Mouse (Mus musculus) forebrain, embryonic 16.5 days (tissue): ENCODE measurements around the gene Cdk11b. TPM values are rescaled to one million over a fixed set of nuclear protein-coding genes. Genes with fewer than 3 reads are reported as not detected.

Experiments
- ATAC-seq: fragments of 200-750 bp; cut with Nextera tagmentation; 2 replicates; pipeline ENCODE4 v1.8.0; 2017; ENCODE audit warnings: mild to moderate bottlenecking, moderate library complexity
- H3K27ac ChIP-seq: fragments of 300-500 bp; sonication (generic); 2 replicates; pipeline ENCODE4 v1.5.1; 2014; ENCODE audit warnings: low read length, control low read depth
- H3K27me3 ChIP-seq: fragments of 300-500 bp; sonication (generic); replicated peaks from 2 replicates; pipeline ENCODE4 v1.6.1; 2014; ENCODE audit warnings: low read length; ENCODE audit not compliant: control insufficient read depth, insufficient read depth
- H3K36me3 ChIP-seq: fragments of 300-500 bp; sonication (generic); 2 replicates; pipeline ENCODE4 v1.6.1; 2014; ENCODE audit not compliant: control insufficient read depth, insufficient read depth
- H3K4me1 ChIP-seq: fragments of 300-500 bp; sonication (generic); replicated peaks from 2 replicates; pipeline ENCODE4 v1.6.1; 2014; ENCODE audit warnings: low read length; ENCODE audit not compliant: control insufficient read depth, insufficient read depth
- H3K4me2 ChIP-seq: fragments of 300-500 bp; sonication (generic); 2 replicates; pipeline ENCODE4 v1.6.1; 2014; ENCODE audit warnings: mild to moderate bottlenecking, low read length, control low read depth
- H3K4me3 ChIP-seq: fragments of 300-500 bp; sonication (generic); replicated peaks from 2 replicates; pipeline ENCODE4 v1.5.1; 2014; ENCODE audit warnings: mild to moderate bottlenecking, low read length, control low read depth
- H3K9ac ChIP-seq: fragments of 300-500 bp; sonication (generic); replicated peaks from 2 replicates; pipeline ENCODE4 v1.6.1; 2014; ENCODE audit warnings: low read depth, low read length, control low read depth
- H3K9me3 ChIP-seq: fragments of 300-500 bp; sonication (generic); 2 replicates; pipeline ENCODE4 v1.6.1; 2016; ENCODE audit warnings: low read length; ENCODE audit not compliant: control insufficient read depth
- WGBS: fragments of 180-500 bp; shearing (Covaris S2); extraction: QIAGEN DNeasy Blood & Tissue Kit; methylation state at CpG from one replicate; pipeline ENCODE4 v1.1.7; 2014; 5-methylcytosine and 5-hydroxymethylcytosine counted together
- polyA plus RNA-seq: library from polyadenylated mRNA; unstranded; fragments of >200 nt; fragmentation: Nextera tagmentation; extraction: Ambion mirVana; gene quantifications from 2 replicates; pipeline ENCODE4 v1.2.1, GENCODE M21; 2015

Gene Cdk11b
- polyA plus RNA-seq, 1 experiment from 2014 or later = 62.4 TPM

GRCm38 (mm10) chr4:155591012-155591719 lies 33.5 kb upstream of the Cdk11b start:
- Histone ChIP-seq H3K4me3 (no peak overlapping the region), H3K27ac (no peak overlapping the region), H3K27me3 (no peaks in the 10 kb centered on the region), H3K9me3 (no peaks in the 10 kb centered on the region), H3K9ac (no peak overlapping the region), H3K36me3 (peaks cover 22% of the 10 kb centered on the region), H3K4me1 (no peaks in the 10 kb centered on the region), H3K4me2 (no peak overlapping the region)
- WGBS = 89% methylated on average over 7 of the region's 7 CpGs
- ATAC-seq = no peak

- Histone ChIP-seq H3K9me3 (no peaks in the 10 kb centered on the region), H3K9ac (no peak overlapping the region), H3K4me2 (no peak overlapping the region), H3K27ac (no peak overlapping the region), H3K36me3 (peaks cover 8% of the 10 kb centered on the region; the same call in 1 of the 2 replicates), H3K27me3 (no peaks in the 10 kb centered on the region), H3K4me1 (no peaks in the 10 kb centered on the region), H3K4me3 (no peak overlapping the region)
- ATAC-seq = no peak
- WGBS = 42% methylated on average over 1 of the region's 1 CpGs
Observed at GRCm38 (mm10) chr4:155593780-155594179, 30.9 kb upstream of the Cdk11b start.

- WGBS = 84% methylated on average over 3 of the region's 3 CpGs
- no peak overlapping the region for H3K9ac ChIP-seq
- no peak for ATAC-seq
Observed at GRCm38 (mm10) chr4:155595777-155596176, 28.9 kb upstream of the Cdk11b start.

GRCm38 (mm10) chr4:155596606-155597005 lies 28.0 kb upstream of the Cdk11b start:
- Histone ChIP-seq H3K9me3 (no peaks in the 10 kb centered on the region), H3K4me2 (no peak overlapping the region), H3K27ac (no peak overlapping the region), H3K4me1 (peaks cover 3% of the 10 kb centered on the region; the same call in 1 of the 2 replicates), H3K27me3 (no peaks in the 10 kb centered on the region), H3K4me3 (no peak overlapping the region), H3K36me3 (no peaks in the 10 kb centered on the region), H3K9ac (no peak overlapping the region)
- 80% methylated on average over 5 of the region's 5 CpGs for WGBS
- ATAC-seq = no peak

More at GRCm38 (mm10) chr4:155595777-155596176, 28.9 kb upstream of the Cdk11b start:
- H3K4me2 ChIP-seq = no peak overlapping the region
- no peaks in the 10 kb centered on the region for H3K27me3 ChIP-seq
- no peaks in the 10 kb centered on the region for H3K9me3 ChIP-seq
- H3K36me3 ChIP-seq = no peaks in the 10 kb centered on the region
- H3K4me1 ChIP-seq = peaks cover 3% of the 10 kb centered on the region; the same call in 1 of the 2 replicates
- no peak overlapping the region for H3K4me3 ChIP-seq
- H3K27ac ChIP-seq = no peak overlapping the region

GRCm38 (mm10) chr4:155598536-155598935 lies 26.1 kb upstream of the Cdk11b start:
- 30% methylated on average over 14 of the region's 20 CpGs for WGBS
- no peak for ATAC-seq

GRCm38 (mm10) chr4:155599901-155600825 lies 24.5 kb upstream of the Cdk11b start:
- Histone ChIP-seq H3K27ac (peak overlapping the region; percentile 100), H3K36me3 (no peaks in the 10 kb centered on the region), H3K27me3 (no peaks in the 10 kb centered on the region), H3K9me3 (no peaks in the 10 kb centered on the region), H3K4me3 (peak overlapping the region; percentile 97), H3K9ac (peak overlapping the region; percentile 99; the same call in 1 of the 2 replicates), H3K4me1 (peaks cover 14% of the 10 kb centered on the region), H3K4me2 (peak overlapping the region; percentile 56)
- no peak for ATAC-seq
- WGBS = 87% methylated on average over 10 of the region's 11 CpGs

More at GRCm38 (mm10) chr4:155598536-155598935, 26.1 kb upstream of the Cdk11b start:
- no peak overlapping the region for H3K4me2 ChIP-seq
- no peaks in the 10 kb centered on the region for H3K9me3 ChIP-seq
- H3K36me3 ChIP-seq = no peaks in the 10 kb centered on the region
- H3K4me3 ChIP-seq = no peak overlapping the region
- no peaks in the 10 kb centered on the region for H3K27me3 ChIP-seq
- peaks cover 14% of the 10 kb centered on the region for H3K4me1 ChIP-seq
- no peak overlapping the region for H3K27ac ChIP-seq
- no peak overlapping the region for H3K9ac ChIP-seq

- Histone ChIP-seq H3K4me2 (peak within 1 kb of the TSS; percentile 70), H3K27me3 (no peaks in the 10 kb centered on the region), H3K9me3 (no peaks in the 10 kb centered on the region), H3K27ac (peak within 1 kb of the TSS; percentile 100), H3K4me3 (peak within 1 kb of the TSS; percentile 97), H3K9ac (peak within 1 kb of the TSS; percentile 99), H3K4me1 (peaks cover 14% of the 10 kb centered on the region), H3K36me3 (no peaks in the 10 kb centered on the region)
- ATAC-seq = peak; percentile 96
- WGBS = under 1% methylated on average over 65 of the region's 65 CpGs
Observed at GRCm38 (mm10) chr4:155601091-155601996, 23.3 kb upstream of the Cdk11b start, which contains the start of gene Slc35e2. Slc35e2 (plus strand) TSS chr4:155601416.

GRCm38 (mm10) chr4:155601997-155602456 lies 22.6 kb upstream of the Cdk11b start:
- WGBS = under 1% methylated on average over 30 of the region's 31 CpGs
- H3K27me3 ChIP-seq = no peaks in the 10 kb centered on the region
- H3K4me3 ChIP-seq = peak overlapping the region; percentile 97
- H3K27ac ChIP-seq = peak overlapping the region; percentile 100
- H3K4me2 ChIP-seq = peak overlapping the region; percentile 70
- H3K9ac ChIP-seq = peak overlapping the region; percentile 99
- no peak for ATAC-seq
- no peaks in the 10 kb centered on the region for H3K36me3 ChIP-seq
- peaks cover 14% of the 10 kb centered on the region for H3K4me1 ChIP-seq
- H3K9me3 ChIP-seq = no peaks in the 10 kb centered on the region
